Mouse (Mus musculus): Measurements from ENCODE around the gene Zfp706. TPM values are rescaled to one million over a fixed set of nuclear protein-coding genes. Genes with fewer than 3 reads are reported as not detected.

Zfp706 gene
- polyA plus RNA-seq, 1 experiment = 184 TPM

GRCm38 (mm10) chr15:37026458-37026857, 18.9 kb upstream of the Zfp706 start:
- Histone ChIP-seq H3K79me2 (ENCODE audit: control insufficient read depth, insufficient read depth) (no peaks in the 10 kb centered on the region), H3K79me3 (ENCODE audit: low read depth) (no peaks in the 10 kb centered on the region), H3K4me3 (ENCODE audit: insufficient read depth, poor library complexity, severe bottlenecking) (no peak overlapping the region), H3K36me3 (ENCODE audit: control insufficient read depth, insufficient read depth) (no peaks in the 10 kb centered on the region), H3K27me3 (ENCODE audit: control insufficient read depth, insufficient read depth, insufficient read length) (no peaks in the 10 kb centered on the region), H3ac (ENCODE audit: control insufficient read depth, insufficient read length, low read depth) (no peak overlapping the region)
- TF ChIP-seq MYOD1 (IDR thresholded peaks at IDR 0.05; ENCODE audit: control insufficient read depth, insufficient read length, low read depth) (no peak), FOSL1 (IDR thresholded peaks at IDR 0.05; ENCODE audit: insufficient read depth, low read length, poor library complexity, severe bottlenecking) (no peak), CEBPB (IDR thresholded peaks at IDR 0.05; ENCODE audit: low read depth) (no peak), MYOG (IDR thresholded peaks at IDR 0.05; ENCODE audit: control insufficient read depth, extremely low read depth, insufficient read length) (no peak)

GRCm38 (mm10) chr15:37020581-37021245, 13.1 kb upstream of the Zfp706 start:
- Histone ChIP-seq H3K27me3 (ENCODE audit: control insufficient read depth, insufficient read depth, insufficient read length) (no peaks in the 10 kb centered on the region), H3ac (ENCODE audit: control insufficient read depth, insufficient read length, low read depth) (no peak overlapping the region), H3K4me3 (ENCODE audit: insufficient read depth, poor library complexity, severe bottlenecking) (no peak overlapping the region), H3K79me3 (ENCODE audit: low read depth) (no peaks in the 10 kb centered on the region), H3K79me2 (ENCODE audit: control insufficient read depth, insufficient read depth) (no peaks in the 10 kb centered on the region), H3K36me3 (ENCODE audit: control insufficient read depth, insufficient read depth) (no peaks in the 10 kb centered on the region)
- TF ChIP-seq FOSL1 (IDR thresholded peaks at IDR 0.05; ENCODE audit: insufficient read depth, low read length, poor library complexity, severe bottlenecking) (no peak), MAX (IDR thresholded peaks at IDR 0.05) (no peak), CEBPB (IDR thresholded peaks at IDR 0.05; ENCODE audit: low read depth) (no peak), MYOG (IDR thresholded peaks at IDR 0.05; ENCODE audit: control insufficient read depth, extremely low read depth, insufficient read length) (no peak), MYOD1 (IDR thresholded peaks at IDR 0.05; ENCODE audit: control insufficient read depth, insufficient read length, low read depth) (no peak), CTCF (IDR thresholded peaks at IDR 0.05; ENCODE audit: control insufficient read depth, insufficient read depth, insufficient read length) (no peak)

GRCm38 (mm10) chr15:37019434-37019833, 11.9 kb upstream of the Zfp706 start:
- no peaks in the 10 kb centered on the region for H3K79me2 ChIP-seq (ENCODE audit: control insufficient read depth, insufficient read depth)
- H3K36me3 ChIP-seq (ENCODE audit: control insufficient read depth, insufficient read depth) = no peaks in the 10 kb centered on the region
- H3K27me3 ChIP-seq (ENCODE audit: control insufficient read depth, insufficient read depth, insufficient read length) = no peaks in the 10 kb centered on the region
- TF ChIP-seq USF1 (IDR thresholded peaks at IDR 0.05; ENCODE audit: low read depth) = no peak
- H3K4me3 ChIP-seq (ENCODE audit: insufficient read depth, poor library complexity, severe bottlenecking) = no peak overlapping the region
- no peaks in the 10 kb centered on the region for H3K79me3 ChIP-seq (ENCODE audit: low read depth)
- no peak overlapping the region for H3ac ChIP-seq (ENCODE audit: control insufficient read depth, insufficient read length, low read depth)

GRCm38 (mm10) chr15:37011897-37012296, 4.3 kb upstream of the Zfp706 start:
- TF ChIP-seq MYOG (IDR thresholded peaks at IDR 0.05; ENCODE audit: control insufficient read depth, extremely low read depth, insufficient read length) = no peak
- H3K79me2 ChIP-seq (ENCODE audit: control insufficient read depth, insufficient read depth) = peaks cover 11% of the 10 kb centered on the region
- no peak overlapping the region for H3ac ChIP-seq (ENCODE audit: control insufficient read depth, insufficient read length, low read depth)
- H3K4me3 ChIP-seq (ENCODE audit: insufficient read depth, poor library complexity, severe bottlenecking) = no peak overlapping the region
- H3K36me3 ChIP-seq (ENCODE audit: control insufficient read depth, insufficient read depth) = no peaks in the 10 kb centered on the region
- H3K79me3 ChIP-seq (ENCODE audit: low read depth) = no peaks in the 10 kb centered on the region
- H3K27me3 ChIP-seq (ENCODE audit: control insufficient read depth, insufficient read depth, insufficient read length) = no peaks in the 10 kb centered on the region

- H3K79me3 ChIP-seq (ENCODE audit: low read depth) = peaks cover 4% of the 10 kb centered on the region
- no peak overlapping the region for H3ac ChIP-seq (ENCODE audit: control insufficient read depth, insufficient read length, low read depth)
- peaks cover 17% of the 10 kb centered on the region for H3K79me2 ChIP-seq (ENCODE audit: control insufficient read depth, insufficient read depth)
- H3K4me3 ChIP-seq (ENCODE audit: insufficient read depth, poor library complexity, severe bottlenecking) = no peak overlapping the region
- H3K27me3 ChIP-seq (ENCODE audit: control insufficient read depth, insufficient read depth, insufficient read length) = no peaks in the 10 kb centered on the region
- no peak for TF ChIP-seq MYOD1 (IDR thresholded peaks at IDR 0.05; ENCODE audit: control insufficient read depth, insufficient read length, low read depth)
- no peak for TF ChIP-seq MYOG (IDR thresholded peaks at IDR 0.05; ENCODE audit: control insufficient read depth, extremely low read depth, insufficient read length)
- TF ChIP-seq CTCF (IDR thresholded peaks at IDR 0.05; ENCODE audit: control insufficient read depth, insufficient read depth, insufficient read length) = no peak
- TF ChIP-seq USF1 (IDR thresholded peaks at IDR 0.05; ENCODE audit: low read depth) = no peak
- no peak for TF ChIP-seq FOSL1 (IDR thresholded peaks at IDR 0.05; ENCODE audit: insufficient read depth, low read length, poor library complexity, severe bottlenecking)
- no peak for TF ChIP-seq CEBPB (IDR thresholded peaks at IDR 0.05; ENCODE audit: low read depth)
- TF ChIP-seq MAX (IDR thresholded peaks at IDR 0.05) = no peak
- H3K36me3 ChIP-seq (ENCODE audit: control insufficient read depth, insufficient read depth) = no peaks in the 10 kb centered on the region
Observed at GRCm38 (mm10) chr15:37011316-37011715, 3.7 kb upstream of the Zfp706 start.

- H3K36me3 ChIP-seq (ENCODE audit: control insufficient read depth, insufficient read depth) = peaks cover 22% of the 10 kb centered on the region
- H3ac ChIP-seq (ENCODE audit: control insufficient read depth, insufficient read length, low read depth) = no peak overlapping the region
- no peaks in the 10 kb centered on the region for H3K27me3 ChIP-seq (ENCODE audit: control insufficient read depth, insufficient read depth, insufficient read length)
- H3K4me3 ChIP-seq (ENCODE audit: insufficient read depth, poor library complexity, severe bottlenecking) = no peak overlapping the region
- no peak for TF ChIP-seq CTCF (IDR thresholded peaks at IDR 0.05; ENCODE audit: control insufficient read depth, insufficient read depth, insufficient read length)
- no peak for TF ChIP-seq CEBPB (IDR thresholded peaks at IDR 0.05; ENCODE audit: low read depth)
- TF ChIP-seq MYOD1 (IDR thresholded peaks at IDR 0.05; ENCODE audit: control insufficient read depth, insufficient read length, low read depth) = no peak
- H3K79me2 ChIP-seq (ENCODE audit: control insufficient read depth, insufficient read depth) = peaks cover 44% of the 10 kb centered on the region
- H3K79me3 ChIP-seq (ENCODE audit: low read depth) = peaks cover 32% of the 10 kb centered on the region
Observed at GRCm38 (mm10) chr15:37008546-37008945, 973 bp upstream of the Zfp706 start.

Data from C2C12 (cell line).